Comparison of ENCODE assay signal across 32 mouse cellular contexts in the genomic region with DNA sequence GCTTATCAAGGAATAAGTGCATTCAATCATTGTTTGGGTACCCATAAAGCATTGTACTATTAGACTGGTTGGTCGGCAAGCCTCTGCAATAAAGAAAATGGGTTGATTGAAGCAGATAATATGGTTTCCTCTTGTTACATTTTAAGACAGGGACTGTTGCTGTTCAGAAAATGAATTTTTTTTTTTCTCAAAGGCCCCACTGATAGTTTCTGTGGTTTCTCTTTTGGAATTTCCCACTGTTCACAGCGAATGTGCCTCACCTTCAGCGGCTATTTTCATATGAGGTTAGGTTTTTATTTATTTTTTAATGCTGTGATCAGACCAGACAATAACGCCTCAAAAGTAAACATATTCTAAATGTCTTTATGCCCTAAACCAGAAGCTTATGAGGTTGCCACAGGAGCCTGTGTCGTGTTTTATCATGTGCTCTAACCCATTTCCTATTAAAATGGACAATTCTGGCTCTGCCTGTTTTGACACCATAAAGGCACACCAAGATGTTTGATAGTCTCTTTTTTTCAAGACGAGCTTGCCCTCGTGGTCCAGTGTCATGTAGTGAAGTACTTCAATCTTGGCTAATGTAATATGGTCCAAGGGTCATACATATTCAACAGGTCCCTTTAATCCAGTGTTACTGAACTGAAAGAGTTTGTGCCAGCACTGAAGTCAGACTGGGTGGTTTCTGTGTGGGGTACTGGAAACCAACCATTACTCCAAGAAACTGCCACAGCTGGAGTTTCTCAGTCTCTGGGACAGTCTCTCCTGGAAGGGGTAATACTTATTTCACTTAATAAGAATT.
DNase-seq lines count a peak whose midpoint lies in the region; ATAC-seq lines count a peak whose summit lies in the region.
"Had no signal": no experiment of that assay in that cellular context is flagged by ENCODE, and none has a peak within 500 bp of the region (broad histone marks: within the 10 kb centered on the region; RNA-seq: fewer than 3 reads in every experiment).

No protein-coding gene starts in this region.

- no peaks in the 10 kb centered on the region for H3K27me3 ChIP-seq in forebrain, embryonic 15.5 days
- H3K27me3 ChIP-seq: embryonic facial prominence, embryonic 12.5 days; heart, embryonic 15.5 days; hindbrain, embryonic 13.5 days; kidney, embryonic 15.5 days; limb, embryonic 12.5 days; liver, embryonic 12.5 days; midbrain, embryonic 13.5 days; Patski had no signal

- WGBS in forebrain, embryonic 15.5 days = 54% methylated on average over 7 of the region's 7 CpGs

- no peak overlapping the region for H3K9ac ChIP-seq in forebrain, embryonic 15.5 days (replicated peaks)
- H3K9ac ChIP-seq: embryonic facial prominence, embryonic 12.5 days; forebrain, postnatal 0 days; heart, embryonic 15.5 days; hindbrain, embryonic 13.5 days; kidney, embryonic 15.5 days; limb, embryonic 12.5 days; liver, embryonic 12.5 days; liver, postnatal 0 days; midbrain, embryonic 13.5 days had no signal

- H3K4me2 ChIP-seq in forebrain, embryonic 15.5 days (replicated peaks) = no peak overlapping the region
- H3K4me2 ChIP-seq: embryonic facial prominence, embryonic 12.5 days; heart, embryonic 15.5 days; hindbrain, embryonic 13.5 days; kidney, embryonic 15.5 days; limb, embryonic 12.5 days; liver, embryonic 12.5 days; midbrain, embryonic 13.5 days had no signal

- no peak overlapping the region for H3K27ac ChIP-seq in forebrain, embryonic 15.5 days (replicated peaks)
- H3K27ac ChIP-seq: embryonic facial prominence, embryonic 12.5 days; heart, embryonic 10.5 days; heart, embryonic 15.5 days; hindbrain, embryonic 13.5 days; limb, embryonic 12.5 days; liver, embryonic 12.5 days; midbrain, embryonic 13.5 days had no signal

- peak; percentile 47 for DNase-seq in kidney, adult 9 months
- DNase-seq in kidney, postnatal 25 days = no peak
- DNase-seq in naive thymus-derived CD4-positive, alpha-beta T cell, adult 2 months (ENCODE audit: low read depth) = peak; percentile 34
- DNase-seq in right cerebral cortex, postnatal 25 days = no peak
- DNase-seq: adrenal gland, postnatal 14 days; cerebellum, adult 11 months; cerebellum, adult 9-10 months; cerebellum, postnatal 36 days; embryo, embryonic 11 days; gastrocnemius, postnatal 10 days; heart, postnatal 4 days; kidney, postnatal 36 days; layer of hippocampus, adult 9-11 months; liver, postnatal 0 days; lung, postnatal 4 days; retina, postnatal 1 day; right cerebral cortex, postnatal 14 days; thymus, adult 2 months; thymus, postnatal 36 days had no signal

- peaks cover 15% of the 10 kb centered on the region for H3K4me1 ChIP-seq in forebrain, embryonic 15.5 days
- H3K4me1 ChIP-seq: heart, embryonic 15.5 days had no signal

- no peak overlapping the region for H3K4me3 ChIP-seq in forebrain, embryonic 15.5 days
- H3K4me3 ChIP-seq: embryonic facial prominence, embryonic 12.5 days; heart, embryonic 10.5 days; heart, embryonic 15.5 days; hindbrain, embryonic 13.5 days; kidney, embryonic 15.5 days; limb, embryonic 12.5 days; liver, embryonic 12.5 days; midbrain, embryonic 13.5 days had no signal

- H3K9me3 ChIP-seq in forebrain, embryonic 15.5 days = no peaks in the 10 kb centered on the region
- H3K9me3 ChIP-seq: embryonic facial prominence, embryonic 12.5 days; heart, embryonic 10.5 days; heart, embryonic 15.5 days; hindbrain, embryonic 13.5 days; kidney, embryonic 15.5 days; limb, embryonic 12.5 days; liver, embryonic 12.5 days; midbrain, embryonic 13.5 days had no signal

- ATAC-seq in CD4-positive, CD25-positive, alpha-beta regulatory T cell, adult 4 months = peak; percentile 78
- peak; percentile 68 for ATAC-seq in inflammation-experienced regulatory T-cells, adult 6 months
- ATAC-seq in forebrain, embryonic 15.5 days (replicated peaks) = no peak
- ATAC-seq: liver, embryonic 12.5 days; liver, postnatal 0 days; midbrain, embryonic 13.5 days; Patski had no signal

- H3K36me3 ChIP-seq in forebrain, embryonic 15.5 days = no peaks in the 10 kb centered on the region
- H3K36me3 ChIP-seq: embryonic facial prominence, embryonic 12.5 days; heart, embryonic 10.5 days; heart, embryonic 15.5 days; hindbrain, embryonic 13.5 days; kidney, embryonic 15.5 days; limb, embryonic 12.5 days; liver, embryonic 12.5 days; midbrain, embryonic 13.5 days had no signal

Comparison
In these comparisons a context has a peak if more than half of its experiments do, and no peak if none do; other contexts are left out.
1. DNase-seq: peak in kidney, adult 9 months (single experiment) and naive thymus-derived CD4-positive, alpha-beta T cell, adult 2 months (single experiment); none in kidney, postnatal 25 days (0 of 2) and right cerebral cortex, postnatal 25 days (single experiment).